Mouse (Mus musculus) megakaryocyte, embryonic 14.5 days (primary cell): ENCODE measurements around the gene Frem2.

Source experiments
- FLI1 ChIP-seq: IDR thresholded peaks from 2 replicates; pipeline ENCODE4 v1.6.1; 2012; ENCODE audit warnings: low read length, inconsistent platforms, mixed read lengths
- GATA1 ChIP-seq: IDR thresholded peaks from 3 replicates; pipeline ENCODE4 v1.6.1; 2012; ENCODE audit warnings: mixed read lengths, low read length, inconsistent platforms, borderline replicate concordance

DNA sequence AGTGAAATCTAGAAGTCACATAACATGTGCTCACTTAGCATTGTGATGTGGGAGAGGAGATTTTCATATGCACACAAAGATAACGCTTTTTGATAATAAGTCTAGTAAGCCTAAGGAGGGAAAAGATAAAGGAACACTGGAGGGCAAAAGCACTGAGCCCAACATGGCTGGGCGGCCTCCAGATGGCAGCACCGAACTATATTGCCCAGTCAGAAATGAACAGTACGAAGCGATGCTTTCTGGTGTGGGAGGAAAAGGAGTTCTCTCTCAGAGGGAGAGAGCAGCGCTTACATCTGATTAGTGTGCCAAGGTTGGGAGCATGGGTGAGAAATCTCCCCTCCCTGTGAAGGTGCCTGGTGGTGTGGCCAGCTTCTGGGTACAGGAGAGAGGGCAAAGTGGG lies 181.3 kb downstream of the Frem2 start:
- no peak for TF ChIP-seq FLI1
- no peak for TF ChIP-seq GATA1
